Mouse (Mus musculus) small intestine, adult 2 months (tissue): ENCODE measurements at regions not wholly inside any gene's neighbourhood (a gene's known extent, or its start where the extent isn't known, plus 50 kb on each side); places are given as distances from the start of the nearest gene placed in this dataset.

Experiments
- CTCF ChIP-seq: fragments of 200-500 bp; IDR thresholded peaks from 2 replicates; pipeline ENCODE4 v1.5.1; 2012; ENCODE audit warnings: low read depth, mild to moderate bottlenecking, control low read depth, inconsistent platforms, low read length, moderate library complexity, mixed read lengths; ENCODE audit not compliant: insufficient replicate concordance, insufficient read length; ENCODE audit errors: extremely low read depth
- POLR2A ChIP-seq: fragments of 200-500 bp; IDR thresholded peaks from 2 replicates; pipeline ENCODE4 v1.6.1; 2012; ENCODE audit warnings: low read depth, mild to moderate bottlenecking, control low read depth, inconsistent platforms, low read length, moderate library complexity

- no peak for TF ChIP-seq CTCF
- TF ChIP-seq POLR2A: no peak
These were observed 162.9 kb upstream of the Sdk2 start for GRCm38 (mm10) chr11:114229763-114230162.
